Mouse (Mus musculus) midbrain, postnatal 0 days (tissue): ENCODE results near the gene Wars. TPM values are rescaled to one million over a fixed set of nuclear protein-coding genes. Genes with fewer than 3 reads are reported as not detected.

Experiments used
- ATAC-seq: fragments of 200-750 bp; cut with Nextera tagmentation; 2 replicates; pipeline ENCODE4 v1.8.0; 2017; ENCODE audit warnings: moderate number of reproducible peaks, mild to moderate bottlenecking, moderate TSS enrichment, moderate library complexity; ENCODE audit not compliant: low FRiP score
- DNase-seq: peaks from one replicate; pipeline ENCODE4 v3.0.0-alpha.2; 2015; ENCODE audit warnings: low spot score
- H3K27ac ChIP-seq: fragments of 300-500 bp; sonication (generic); 2 replicates; pipeline ENCODE4 v1.5.1; 2014; ENCODE audit warnings: low read depth, mild to moderate bottlenecking, low read length, mixed read lengths
- H3K27me3 ChIP-seq: fragments of 300-500 bp; sonication (generic); 2 replicates; pipeline ENCODE4 v1.6.1; 2014; ENCODE audit warnings: low read length, control low read depth, mixed read lengths; ENCODE audit not compliant: insufficient read depth
- H3K36me3 ChIP-seq: fragments of 300-500 bp; sonication (generic); 2 replicates; pipeline ENCODE4 v1.6.1; 2014; ENCODE audit warnings: low read length, control low read depth, mixed read lengths; ENCODE audit not compliant: insufficient read depth
- H3K4me1 ChIP-seq: fragments of 300-500 bp; sonication (generic); 2 replicates; pipeline ENCODE4 v1.6.1; 2014; ENCODE audit warnings: mild to moderate bottlenecking, control low read depth, antibody characterized with exemption, low read length, mixed read lengths; ENCODE audit not compliant: insufficient read depth
- H3K4me2 ChIP-seq: fragments of 300-500 bp; sonication (generic); 2 replicates; pipeline ENCODE4 v1.6.1; 2014; ENCODE audit warnings: low read depth, mild to moderate bottlenecking, low read length, mixed read lengths; ENCODE audit not compliant: poor library complexity, severe bottlenecking
- H3K4me3 ChIP-seq: fragments of 300-500 bp; sonication (generic); 2 replicates; pipeline ENCODE4 v1.5.1; 2014; ENCODE audit warnings: low read depth, mild to moderate bottlenecking, low read length, moderate library complexity
- H3K9ac ChIP-seq: fragments of 300-500 bp; sonication (generic); replicated peaks from 2 replicates; pipeline ENCODE4 v1.6.1; 2014; ENCODE audit warnings: mild to moderate bottlenecking, low read length, moderate library complexity, mixed read lengths; ENCODE audit not compliant: poor library complexity, severe bottlenecking
- H3K9me3 ChIP-seq: fragments of 300-500 bp; sonication (generic); 2 replicates; pipeline ENCODE4 v1.6.1; 2016; ENCODE audit warnings: low read length, control low read depth
- CTCF ChIP-seq: IDR thresholded peaks from 2 replicates; pipeline ENCODE4 v1.5.1; 2016; ENCODE audit warnings: antibody characterized with exemption, mild to moderate bottlenecking
- WGBS: fragments of 180-500 bp; shearing (Covaris S2); extraction: QIAGEN DNeasy Blood & Tissue Kit; methylation state at CpG from one replicate; pipeline ENCODE4 v1.1.7; 2014; 5-methylcytosine and 5-hydroxymethylcytosine counted together
- polyA plus RNA-seq: library from polyadenylated mRNA; unstranded; fragments of >200 nt; fragmentation: Nextera tagmentation; extraction: Ambion mirVana; gene quantifications from 2 replicates; pipeline ENCODE4 v1.2.1, GENCODE M21; 2015
- total RNA-seq: library from RNA; depleted of rRNA; stranded (reverse); fragments of >200 nt; gene quantifications from 2 replicates; pipeline ENCODE4 v1.2.3, GENCODE M21; 2014

The Wars gene
- total and polyA plus RNA-seq, 2 experiments from 2014 or later, result 99.1 to 142 TPM

DNA sequence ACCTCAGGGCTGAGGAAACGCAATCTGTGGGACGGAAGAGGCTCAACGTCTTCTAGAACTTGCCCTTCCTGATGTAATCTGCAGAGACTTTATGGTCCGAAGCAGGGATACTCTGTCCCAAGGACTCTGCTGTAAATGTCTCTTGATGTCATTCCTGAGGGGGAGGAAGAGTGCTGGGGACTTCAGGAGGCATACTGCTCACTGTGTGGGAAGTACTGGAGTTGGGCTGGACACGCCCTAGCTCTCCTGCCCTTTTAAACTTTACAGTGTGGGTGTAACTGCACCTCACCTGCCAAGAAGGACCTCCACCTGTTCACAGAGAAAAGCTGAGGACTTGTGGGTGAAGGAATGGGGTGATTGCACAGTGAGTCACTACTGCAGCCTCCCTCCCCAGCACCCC lies 13.4 kb downstream of the Wars start:
- peaks cover 61% of the 10 kb centered on the region for H3K36me3 ChIP-seq
- 90% methylated on average over 5 of the region's 5 CpGs for WGBS
- TF ChIP-seq CTCF, result no peak

GRCm38 (mm10) chr12:108879138-108879537 lies 14.8 kb downstream of the Wars start:
- H3K4me2 ChIP-seq, result no peak overlapping the region
- no peaks in the 10 kb centered on the region for H3K9me3 ChIP-seq
- no peak overlapping the region for H3K9ac ChIP-seq
- no peaks in the 10 kb centered on the region for H3K27me3 ChIP-seq
- H3K4me3 ChIP-seq, result no peak overlapping the region
- H3K36me3 ChIP-seq, result peaks cover 61% of the 10 kb centered on the region
- 92% methylated on average over 4 of the region's 4 CpGs for WGBS
- no peak overlapping the region for H3K27ac ChIP-seq
- ATAC-seq (no peak), DNase-seq (no peak)
- H3K4me1 ChIP-seq, result no peaks in the 10 kb centered on the region
- TF ChIP-seq CTCF, result no peak

More for the DNA sequence above, 13.4 kb downstream of the Wars start:
- no peak overlapping the region for H3K9ac ChIP-seq
- no peaks in the 10 kb centered on the region for H3K4me1 ChIP-seq
- ATAC-seq (no peak), DNase-seq (no peak)
- no peaks in the 10 kb centered on the region for H3K9me3 ChIP-seq
- no peaks in the 10 kb centered on the region for H3K27me3 ChIP-seq
- H3K4me2 ChIP-seq, result no peak overlapping the region
- no peak overlapping the region for H3K27ac ChIP-seq
- no peak overlapping the region for H3K4me3 ChIP-seq

- ATAC-seq (no peak), DNase-seq (no peak)
- Histone ChIP-seq H3K27ac (no peak overlapping the region), H3K4me2 (no peak overlapping the region), H3K9ac (no peak overlapping the region), H3K27me3 (no peaks in the 10 kb centered on the region), H3K36me3 (peaks cover 64% of the 10 kb centered on the region), H3K4me1 (no peaks in the 10 kb centered on the region), H3K4me3 (no peak overlapping the region), H3K9me3 (no peaks in the 10 kb centered on the region)
- WGBS, result 83% methylated on average over 5 of the region's 5 CpGs
- no peak for TF ChIP-seq CTCF
These were observed 20.9 kb downstream of the Wars start for GRCm38 (mm10) chr12:108873122-108873521.

DNA sequence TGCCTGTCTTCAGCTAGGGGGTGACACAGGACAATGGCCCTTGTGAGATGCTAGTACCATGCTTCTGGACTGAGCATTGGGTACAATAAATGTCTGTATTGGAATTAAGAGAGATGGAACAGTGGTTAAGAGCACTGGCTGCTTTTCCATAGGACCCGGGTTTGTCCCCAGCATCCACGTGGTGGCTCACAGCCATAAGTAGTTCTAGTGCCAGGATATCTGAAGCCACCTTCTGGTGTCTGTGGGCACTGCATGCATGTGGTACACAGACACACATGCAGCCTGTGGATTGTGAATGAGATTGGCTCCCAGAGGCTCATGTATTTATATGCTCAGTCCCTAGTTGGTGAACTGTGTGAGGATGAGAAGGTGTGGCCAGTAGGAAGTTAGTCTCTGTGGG lies 24.4 kb downstream of the Wars start:
- no peaks in the 10 kb centered on the region for H3K4me1 ChIP-seq
- H3K27ac ChIP-seq, result no peak overlapping the region
- ATAC-seq, result no peak
- peak; percentile 12 for DNase-seq
- H3K27me3 ChIP-seq, result no peaks in the 10 kb centered on the region
- no peak overlapping the region for H3K4me2 ChIP-seq
- H3K9me3 ChIP-seq, result no peaks in the 10 kb centered on the region
- peak; percentile 44 for TF ChIP-seq CTCF
- peaks cover 79% of the 10 kb centered on the region for H3K36me3 ChIP-seq
- 68% methylated on average over 2 of the region's 2 CpGs for WGBS
- no peak overlapping the region for H3K4me3 ChIP-seq
- no peak overlapping the region for H3K9ac ChIP-seq

GRCm38 (mm10) chr12:108865007-108865494 lies 28.9 kb downstream of the Wars start:
- H3K4me1 ChIP-seq, result no peaks in the 10 kb centered on the region
- peaks cover 84% of the 10 kb centered on the region for H3K36me3 ChIP-seq
- no peaks in the 10 kb centered on the region for H3K9me3 ChIP-seq
- H3K4me2 ChIP-seq, result no peak overlapping the region
- 93% methylated on average over 6 of the region's 6 CpGs for WGBS
- no peak overlapping the region for H3K9ac ChIP-seq
- H3K27ac ChIP-seq, result no peak overlapping the region
- H3K4me3 ChIP-seq, result no peak overlapping the region
- TF ChIP-seq CTCF, result no peak
- H3K27me3 ChIP-seq, result no peaks in the 10 kb centered on the region
- ATAC-seq (no peak), DNase-seq (no peak)

GRCm38 (mm10) chr12:108858486-108858885 lies 35.5 kb downstream of the Wars start:
- Histone ChIP-seq H3K4me2 (no peak overlapping the region), H3K27ac (no peak overlapping the region), H3K27me3 (no peaks in the 10 kb centered on the region), H3K4me1 (no peaks in the 10 kb centered on the region), H3K4me3 (no peak overlapping the region), H3K9me3 (no peaks in the 10 kb centered on the region), H3K9ac (no peak overlapping the region), H3K36me3 (peaks cover 33% of the 10 kb centered on the region)
- TF ChIP-seq CTCF, result no peak
- WGBS, result 84% methylated on average over 5 of the region's 5 CpGs
- no peak for ATAC-seq
- no peak for DNase-seq
